Mouse (Mus musculus) embryonic facial prominence, embryonic 13.5 days (tissue): ENCODE results near the gene Dbi. TPM values are rescaled to one million over a fixed set of nuclear protein-coding genes. Genes with fewer than 3 reads are reported as not detected.
"Not testable (repeated sequence)": the region's sequence is repeated elsewhere in the genome, so short reads cannot be mapped to it uniquely, and the experiment has no call there.

ENCODE experiments used
- ATAC-seq: fragments of 200-750 bp; cut with Nextera tagmentation; 2 replicates; pipeline ENCODE4 v1.8.0; 2017; ENCODE audit warnings: low read depth; ENCODE audit not compliant: insufficient number of reproducible peaks, insufficient read depth, low FRiP score, low TSS enrichment
- H3K27ac ChIP-seq: fragments of 300-500 bp; sonication (generic); 2 replicates; pipeline ENCODE4 v1.5.1; 2015; ENCODE audit warnings: moderate library complexity, mild to moderate bottlenecking, inconsistent platforms
- H3K27me3 ChIP-seq: fragments of 300-500 bp; sonication (generic); 2 replicates; pipeline ENCODE4 v1.6.1; 2015; ENCODE audit warnings: mild to moderate bottlenecking, inconsistent platforms
- H3K36me3 ChIP-seq: fragments of 300-500 bp; sonication (generic); 2 replicates; pipeline ENCODE4 v1.6.1; 2015; ENCODE audit warnings: mild to moderate bottlenecking, inconsistent platforms
- H3K4me1 ChIP-seq: fragments of 300-500 bp; sonication (generic); 2 replicates; pipeline ENCODE4 v1.6.1; 2015; ENCODE audit warnings: inconsistent platforms
- H3K4me2 ChIP-seq: fragments of 300-500 bp; sonication (generic); 2 replicates; pipeline ENCODE4 v1.6.1; 2015; ENCODE audit warnings: moderate library complexity, mild to moderate bottlenecking, inconsistent platforms
- H3K4me3 ChIP-seq: fragments of 300-500 bp; sonication (generic); 2 replicates; pipeline ENCODE4 v1.5.1; 2015; ENCODE audit warnings: mild to moderate bottlenecking, inconsistent platforms
- H3K9ac ChIP-seq: fragments of 300-500 bp; sonication (generic); 2 replicates; pipeline ENCODE4 v1.6.1; 2015; ENCODE audit warnings: mild to moderate bottlenecking, inconsistent platforms
- H3K9me3 ChIP-seq: fragments of 300-500 bp; sonication (generic); 2 replicates; pipeline ENCODE4 v1.6.1; 2016; ENCODE audit warnings: inconsistent platforms
- WGBS: fragments of 180-500 bp; shearing (Covaris S2); methylation state at CpG from one replicate; pipeline ENCODE4 v1.1.7; 2015; ENCODE audit warnings: mixed read lengths; 5-methylcytosine and 5-hydroxymethylcytosine counted together
- polyA plus RNA-seq: library from polyadenylated mRNA; unstranded; fragments of >200 nt; fragmentation: Nextera tagmentation; extraction: Ambion mirVana; gene quantifications from 2 replicates; pipeline ENCODE4 v1.2.1, GENCODE M21; 2015

Dbi gene
- polyA plus RNA-seq, 1 experiment from 2014 or later, result 644 TPM

- Histone ChIP-seq H3K36me3 (no peaks in the 10 kb centered on the region), H3K4me3 (no peak overlapping the region), H3K27me3 (no peaks in the 10 kb centered on the region), H3K27ac (no peak overlapping the region), H3K9ac (no peak overlapping the region), H3K4me1 (peaks cover 3% of the 10 kb centered on the region; the same call in 1 of the 2 replicates), H3K9me3 (no peaks in the 10 kb centered on the region), H3K4me2 (no peak overlapping the region)
- no peak for ATAC-seq
- 86% methylated on average over 8 of the region's 8 CpGs for WGBS
These were observed 20.2 kb downstream of the Dbi start for GRCm38 (mm10) chr1:120100456-120101226.

- Histone ChIP-seq H3K4me2 (no peak overlapping the region), H3K9ac (no peak overlapping the region), H3K27ac (no peak overlapping the region), H3K36me3 (no peaks in the 10 kb centered on the region), H3K9me3 (no peaks in the 10 kb centered on the region), H3K4me3 (no peak overlapping the region), H3K27me3 (no peaks in the 10 kb centered on the region), H3K4me1 (no peaks in the 10 kb centered on the region)
- WGBS, result 45% methylated on average over 6 of the region's 6 CpGs
- no peak for ATAC-seq
These were observed 21.4 kb downstream of the Dbi start for GRCm38 (mm10) chr1:120099483-120099882.

- no peaks in the 10 kb centered on the region for H3K9me3 ChIP-seq
- no peaks in the 10 kb centered on the region for H3K4me1 ChIP-seq
- H3K9ac ChIP-seq, result no peak overlapping the region
- no peaks in the 10 kb centered on the region for H3K36me3 ChIP-seq
- H3K4me2 ChIP-seq, result no peak overlapping the region
- no peaks in the 10 kb centered on the region for H3K27me3 ChIP-seq
- 13% methylated on average over 7 of the region's 7 CpGs for WGBS
- H3K27ac ChIP-seq, result no peak overlapping the region
- no peak overlapping the region for H3K4me3 ChIP-seq
- ATAC-seq, result no peak
These were observed 22.6 kb downstream of the Dbi start for GRCm38 (mm10) chr1:120098327-120098726.

GRCm38 (mm10) chr1:120094920-120095319 lies 26.0 kb downstream of the Dbi start:
- Histone ChIP-seq H3K4me2 (no peak overlapping the region), H3K27ac (no peak overlapping the region), H3K27me3 (no peaks in the 10 kb centered on the region), H3K4me3 (no peak overlapping the region), H3K9ac (no peak overlapping the region), H3K36me3 (no peaks in the 10 kb centered on the region), H3K9me3 (no peaks in the 10 kb centered on the region), H3K4me1 (no peaks in the 10 kb centered on the region)
- WGBS, result 81% methylated on average over 3 of the region's 3 CpGs
- 0 out of 2 replicates have a peak, but pooled peaks have one; percentile 11 for ATAC-seq

GRCm38 (mm10) chr1:120093482-120094134 lies 27.3 kb downstream of the Dbi start:
- not testable (repeated sequence) for H3K4me3 ChIP-seq, H3K27me3 ChIP-seq, H3K36me3 ChIP-seq, H3K9ac ChIP-seq, H3K4me2 ChIP-seq, H3K9me3 ChIP-seq, H3K27ac ChIP-seq, H3K4me1 ChIP-seq, ATAC-seq
- WGBS, result 48% methylated on average over 11 of the region's 14 CpGs

- 86% methylated on average over 8 of the region's 8 CpGs for WGBS
- ATAC-seq, result no peak
- Histone ChIP-seq H3K36me3 (no peaks in the 10 kb centered on the region), H3K9me3 (no peaks in the 10 kb centered on the region), H3K9ac (no peak overlapping the region), H3K4me1 (peaks cover 9% of the 10 kb centered on the region; the same call in 1 of the 2 replicates), H3K4me2 (no peak overlapping the region), H3K4me3 (no peak overlapping the region), H3K27me3 (no peaks in the 10 kb centered on the region), H3K27ac (no peak overlapping the region)
These were observed 29.9 kb downstream of the Dbi start for GRCm38 (mm10) chr1:120090880-120091570.

- no peak for ATAC-seq
- Histone ChIP-seq H3K4me1 (peaks cover 10% of the 10 kb centered on the region), H3K4me2 (no peak overlapping the region), H3K27me3 (no peaks in the 10 kb centered on the region), H3K9ac (no peak overlapping the region), H3K4me3 (no peak overlapping the region), H3K9me3 (no peaks in the 10 kb centered on the region), H3K27ac (no peak overlapping the region), H3K36me3 (no peaks in the 10 kb centered on the region)
- 22% methylated on average over 3 of the region's 5 CpGs for WGBS
These were observed 31.7 kb downstream of the Dbi start for GRCm38 (mm10) chr1:120089180-120089579.

GRCm38 (mm10) chr1:120086644-120087043 lies 34.2 kb downstream of the Dbi start:
- H3K4me3 ChIP-seq, result no peak overlapping the region
- H3K9me3 ChIP-seq, result no peaks in the 10 kb centered on the region
- H3K4me1 ChIP-seq, result peaks cover 25% of the 10 kb centered on the region
- no peak for ATAC-seq
- no peaks in the 10 kb centered on the region for H3K36me3 ChIP-seq
- no peaks in the 10 kb centered on the region for H3K27me3 ChIP-seq
- no peak overlapping the region for H3K4me2 ChIP-seq
- WGBS, result 61% methylated on average over 13 of the region's 13 CpGs
- H3K27ac ChIP-seq, result no peak overlapping the region
- H3K9ac ChIP-seq, result no peak overlapping the region

- peaks cover 25% of the 10 kb centered on the region for H3K4me1 ChIP-seq
- no peak overlapping the region for H3K4me3 ChIP-seq
- WGBS, result 63% methylated on average over 3 of the region's 3 CpGs
- H3K4me2 ChIP-seq, result no peak overlapping the region
- H3K27ac ChIP-seq, result no peak overlapping the region
- no peaks in the 10 kb centered on the region for H3K9me3 ChIP-seq
- ATAC-seq, result no peak
- H3K27me3 ChIP-seq, result no peaks in the 10 kb centered on the region
- H3K36me3 ChIP-seq, result no peaks in the 10 kb centered on the region
- no peak overlapping the region for H3K9ac ChIP-seq
These were observed 35.2 kb downstream of the Dbi start for GRCm38 (mm10) chr1:120085696-120086095.

GRCm38 (mm10) chr1:120083921-120084517 lies 36.9 kb downstream of the Dbi start:
- Histone ChIP-seq H3K36me3 (no peaks in the 10 kb centered on the region), H3K4me3 (no peak overlapping the region), H3K27ac (no peak overlapping the region), H3K9ac (no peak overlapping the region), H3K4me2 (no peak overlapping the region), H3K27me3 (no peaks in the 10 kb centered on the region), H3K9me3 (no peaks in the 10 kb centered on the region), H3K4me1 (peaks cover 20% of the 10 kb centered on the region)
- no peak for ATAC-seq
- WGBS, result 40% methylated on average over 5 of the region's 5 CpGs

GRCm38 (mm10) chr1:120082957-120083585 lies 37.8 kb downstream of the Dbi start:
- no peak for ATAC-seq
- WGBS, result 22% methylated on average over 7 of the region's 7 CpGs
- no peak overlapping the region for H3K9ac ChIP-seq

More at GRCm38 (mm10) chr1:120082957-120083585, 37.8 kb downstream of the Dbi start:
- no peak overlapping the region for H3K4me3 ChIP-seq
- H3K4me1 ChIP-seq, result peaks cover 17% of the 10 kb centered on the region
- H3K27me3 ChIP-seq, result no peaks in the 10 kb centered on the region
- no peak overlapping the region for H3K27ac ChIP-seq
- no peaks in the 10 kb centered on the region for H3K36me3 ChIP-seq
- no peak overlapping the region for H3K4me2 ChIP-seq
- H3K9me3 ChIP-seq, result no peaks in the 10 kb centered on the region
